Mouse (Mus musculus): Measurements from ENCODE around the gene Pdcd2l. TPM values are rescaled to one million over a fixed set of nuclear protein-coding genes. Genes with fewer than 3 reads are reported as not detected.

Gene Pdcd2l
- polyA plus RNA-seq (2012; rRNA removed; ENCODE audit: low replicate concordance): 22.7 and 24.0 TPM in 2 replicates

DNA sequence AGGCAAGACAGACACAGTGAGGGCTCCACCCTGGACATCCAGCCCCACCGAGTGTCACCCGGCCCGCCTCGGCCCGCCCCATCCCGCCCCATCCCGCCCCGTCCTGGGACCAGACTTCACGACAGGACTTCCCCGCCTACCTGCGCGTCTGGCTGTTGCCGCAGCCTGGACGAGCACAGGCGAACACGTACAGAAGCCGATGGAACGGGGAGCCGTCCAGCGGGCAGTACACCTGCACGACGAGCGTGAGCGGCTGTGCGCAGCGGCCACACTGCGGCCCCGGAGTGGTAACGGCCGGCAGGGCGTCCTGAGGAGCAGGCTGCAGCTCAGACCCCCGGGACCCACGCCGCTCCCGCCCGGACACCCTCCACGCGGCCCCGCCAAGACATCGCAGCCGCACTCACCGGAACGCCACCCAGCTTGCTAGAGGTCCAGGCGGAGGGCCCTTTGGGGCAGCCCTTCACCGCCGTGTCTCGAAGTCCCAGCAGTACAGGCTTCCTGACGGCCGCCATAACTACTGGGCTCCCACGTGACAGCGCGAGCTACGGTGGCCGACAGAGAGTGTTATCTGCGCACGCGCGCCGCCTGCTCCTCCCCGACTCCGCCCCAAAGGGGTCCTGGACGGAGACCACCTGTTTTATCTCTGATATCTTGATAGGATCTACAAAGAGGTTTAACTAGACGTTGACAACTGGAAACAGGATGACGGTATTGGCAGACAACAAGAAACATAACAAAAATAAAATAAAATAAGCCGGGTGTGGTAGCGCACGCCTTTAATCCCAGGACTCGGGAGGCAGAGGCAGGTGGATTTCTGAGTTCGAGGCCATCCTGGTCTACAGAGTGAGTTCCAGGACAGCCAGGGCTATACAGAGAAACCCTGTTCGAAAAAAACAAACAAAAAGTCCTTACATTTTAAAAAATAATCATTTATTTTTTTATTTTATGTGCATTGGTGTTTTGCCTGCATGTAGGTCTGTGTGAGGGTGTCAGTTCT is at the start of gene Pdcd2l:
Gene Pdcd2l (minus strand): TSS at position 530 of the 997 bp plus-strand sequence.

GRCm38 (mm10) chr7:34230116-34230515 is 33.7 kb upstream of the Pdcd2l start, which contains the start of gene Gpi1:
Gene Gpi1 (minus strand): TSS chr7:34230336.

DNA sequence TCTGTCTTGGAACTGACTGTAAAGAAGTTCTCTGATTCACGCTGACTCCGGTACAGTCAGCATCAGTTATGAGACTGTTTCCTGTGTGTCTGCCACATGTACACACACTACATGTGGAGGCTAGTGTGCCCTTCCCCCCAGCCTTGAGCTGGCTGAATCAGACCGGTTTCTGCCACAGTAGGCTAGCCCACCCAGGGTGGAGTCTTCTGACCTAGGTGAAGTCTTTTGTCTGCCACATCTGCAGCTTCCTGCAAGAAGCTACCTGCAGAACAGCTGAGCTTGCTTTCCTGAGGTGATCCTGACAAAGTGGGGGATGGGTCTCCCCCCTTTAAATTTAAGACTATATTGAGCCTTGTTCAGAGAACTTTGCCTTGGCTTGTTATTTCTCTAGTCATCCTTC is 27.0 kb downstream of the Pdcd2l start, which contains the start of gene Uba2:
Gene Uba2 (minus strand): TSS at position 146 of the 400 bp plus-strand sequence.

Other genes starting within 250 kb of the Pdcd2l start
- gene Scgb2b27, start 182.7 kb downstream of the Pdcd2l start, polyA plus RNA-seq (2012; rRNA removed; ENCODE audit: low replicate concordance): not detected in 2 replicates
- not detected in 2 replicates for gene Scgb1b27, start 175.2 kb downstream of the Pdcd2l start, polyA plus RNA-seq (2012; rRNA removed; ENCODE audit: low replicate concordance)
- not detected in 2 replicates for gene Scgb1b30, start 101.2 kb downstream of the Pdcd2l start, polyA plus RNA-seq (2012; rRNA removed; ENCODE audit: low replicate concordance)
- 21.3 and 25.2 TPM in 2 replicates for gene Wtip, start 63.4 kb downstream of the Pdcd2l start, polyA plus RNA-seq (2012; rRNA removed; ENCODE audit: low replicate concordance)
- gene Uba2, start 27.1 kb downstream of the Pdcd2l start, polyA plus RNA-seq (2012; rRNA removed; ENCODE audit: low replicate concordance): 20.0 and 55.9 TPM in 2 replicates
- gene Gpi1, start 33.7 kb upstream of the Pdcd2l start, polyA plus RNA-seq (2012; rRNA removed; ENCODE audit: low replicate concordance): 341 and 453 TPM in 2 replicates
- gene Gm6096, start 54.4 kb upstream of the Pdcd2l start, polyA plus RNA-seq (2012; rRNA removed; ENCODE audit: low replicate concordance): not detected in 2 replicates
- gene 4931406P16Rik, start 116.9 kb upstream of the Pdcd2l start, polyA plus RNA-seq (2012; rRNA removed; ENCODE audit: low replicate concordance): 36.6 and 37.0 TPM in 2 replicates
- 30.6 and 63.9 TPM in 2 replicates for gene Lsm14a, start 196.7 kb upstream of the Pdcd2l start, polyA plus RNA-seq (2012; rRNA removed; ENCODE audit: low replicate concordance)

Measured in mammary gland, adult 2 months (tissue).